In the genomic region with DNA sequence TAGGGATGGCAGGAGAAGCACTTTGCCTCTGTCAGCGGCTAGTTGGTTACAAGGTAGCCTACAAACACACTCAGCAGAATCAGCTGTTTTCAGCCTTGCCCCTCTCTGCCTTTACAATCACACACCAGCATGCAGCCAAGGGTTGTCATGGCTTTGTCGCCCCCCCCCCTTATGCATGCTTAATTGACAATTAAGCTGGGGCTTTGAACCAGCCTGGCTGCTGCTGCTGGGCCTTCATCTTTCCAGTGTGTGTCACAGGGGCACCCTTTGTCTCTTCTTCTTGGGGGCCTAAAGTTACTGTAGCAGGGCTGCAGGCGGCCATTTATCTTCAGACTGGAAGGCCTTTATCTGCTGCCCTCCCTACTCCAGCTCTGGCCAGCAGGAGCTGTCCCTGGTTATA, we compare ENCODE assay signal across 21 mouse cellular contexts. TPM values are rescaled to one million over a fixed set of nuclear protein-coding genes. Genes with fewer than 3 reads are reported as not detected.
DNase-seq lines count a peak whose midpoint lies in the region; ATAC-seq and TF ChIP-seq lines count a peak whose summit lies in the region.
"Had no signal": no experiment of that assay in that cellular context is flagged by ENCODE, and none has a peak within 500 bp of the region (broad histone marks: within the 10 kb centered on the region; RNA-seq: fewer than 3 reads in every experiment).

No protein-coding gene starts in this region.

- peak; percentile 58 for DNase-seq in forebrain, embryonic 11.5 days (ENCODE audit: low spot score)
- DNase-seq in forebrain, embryonic 14.5 days (ENCODE audit: low spot score), result no peak
- peak; percentile 15 for DNase-seq in midbrain, embryonic 14.5 days
- DNase-seq in brain, embryonic 14.5 days (ENCODE audit: low read depth), result peak; percentile 28
- peak; percentile 25 for DNase-seq in embryo, embryonic 9.5 days (ENCODE audit: extremely low spot score)
- no peak for DNase-seq in cerebellum, adult 11-12 months
- DNase-seq: adrenal gland, adult 8-10 months; B cell, adult 2 months; cerebellum, adult 18-20 months; cerebellum, adult 9-11 months; cerebellum, postnatal 36 days; gastrocnemius, adult 2 months; gastrocnemius, postnatal 25 days had no signal

- 26% methylated on average over 3 of the region's 3 CpGs for WGBS in forebrain, embryonic 11.5 days
- WGBS in forebrain, embryonic 14.5 days, result 16% methylated on average over 3 of the region's 3 CpGs
- WGBS in midbrain, embryonic 14.5 days, result 41% methylated on average over 3 of the region's 3 CpGs
- WGBS in midbrain, embryonic 15.5 days, result 29% methylated on average over 3 of the region's 3 CpGs
- 57% methylated on average over 3 of the region's 3 CpGs for WGBS in intestine, postnatal 0 days

- H3K4me3 ChIP-seq in forebrain, embryonic 11.5 days (ENCODE audit: low read depth, low read length), result no peak overlapping the region
- H3K4me3 ChIP-seq in forebrain, embryonic 14.5 days (ENCODE audit: low read depth, low read length), result no peak overlapping the region
- no peak overlapping the region for H3K4me3 ChIP-seq in midbrain, embryonic 14.5 days (replicated peaks; ENCODE audit: low read depth, low read length)
- H3K4me3 ChIP-seq in midbrain, embryonic 15.5 days, result no peak overlapping the region
- no peak overlapping the region for H3K4me3 ChIP-seq in intestine, postnatal 0 days (ENCODE audit: low read depth, low read length)
- H3K4me3 ChIP-seq: embryonic facial prominence, embryonic 13.5 days; forebrain, embryonic 13.5 days; gastrocnemius, adult 2 months; heart, embryonic 12.5 days had no signal

- no peak for TF ChIP-seq POLR2A in brain, embryonic 14.5 days (IDR thresholded peaks at IDR 0.05; ENCODE audit: borderline replicate concordance, extremely low read depth, insufficient read depth, insufficient read length, poor library complexity, severe bottlenecking)

- no peak for ATAC-seq in forebrain, embryonic 11.5 days (replicated peaks; ENCODE audit: low FRiP score)
- ATAC-seq in forebrain, embryonic 14.5 days, result no peak
- ATAC-seq in midbrain, embryonic 14.5 days (ENCODE audit: low FRiP score, low TSS enrichment), result no peak
- ATAC-seq in midbrain, embryonic 15.5 days (replicated peaks), result no peak
- ATAC-seq in intestine, postnatal 0 days, result no peak
- ATAC-seq: CD4-positive, CD25-positive, alpha-beta regulatory T cell, adult 4 months; forebrain, embryonic 13.5 days; hindbrain, embryonic 16.5 days had no signal

- no peak overlapping the region for H3K4me2 ChIP-seq in forebrain, embryonic 11.5 days (ENCODE audit: low read depth, low read length, severe bottlenecking)
- H3K4me2 ChIP-seq in forebrain, embryonic 14.5 days (ENCODE audit: low read length), result no peak overlapping the region
- H3K4me2 ChIP-seq in midbrain, embryonic 14.5 days (ENCODE audit: low read length), result no peak overlapping the region
- H3K4me2 ChIP-seq in midbrain, embryonic 15.5 days, result no peak overlapping the region
- H3K4me2 ChIP-seq in intestine, postnatal 0 days (replicated peaks; ENCODE audit: low read depth), result no peak overlapping the region
- H3K4me2 ChIP-seq: embryonic facial prominence, embryonic 13.5 days; forebrain, embryonic 13.5 days; heart, embryonic 12.5 days had no signal

- no peaks in the 10 kb centered on the region for H3K9me3 ChIP-seq in forebrain, embryonic 11.5 days (ENCODE audit: control insufficient read depth, low read length)
- no peaks in the 10 kb centered on the region for H3K9me3 ChIP-seq in forebrain, embryonic 14.5 days (replicated peaks; ENCODE audit: control insufficient read depth, low read length)
- no peaks in the 10 kb centered on the region for H3K9me3 ChIP-seq in midbrain, embryonic 14.5 days (ENCODE audit: control insufficient read depth, low read length)
- no peaks in the 10 kb centered on the region for H3K9me3 ChIP-seq in midbrain, embryonic 15.5 days
- no peaks in the 10 kb centered on the region for H3K9me3 ChIP-seq in intestine, postnatal 0 days (ENCODE audit: control insufficient read depth)
- H3K9me3 ChIP-seq: embryonic facial prominence, embryonic 13.5 days; forebrain, embryonic 13.5 days; G1E; heart, embryonic 12.5 days had no signal

- H3K27ac ChIP-seq in forebrain, embryonic 11.5 days (ENCODE audit: low read depth, low read length), result no peak overlapping the region
- H3K27ac ChIP-seq in forebrain, embryonic 14.5 days (ENCODE audit: low read depth, low read length), result no peak overlapping the region
- no peak overlapping the region for H3K27ac ChIP-seq in midbrain, embryonic 14.5 days (replicated peaks; ENCODE audit: low read depth, low read length)
- no peak overlapping the region for H3K27ac ChIP-seq in midbrain, embryonic 15.5 days
- no peak overlapping the region for H3K27ac ChIP-seq in intestine, postnatal 0 days (ENCODE audit: low read depth, low read length)
- H3K27ac ChIP-seq: embryonic facial prominence, embryonic 13.5 days; forebrain, embryonic 13.5 days; gastrocnemius, adult 2 months had no signal

- H3K9ac ChIP-seq in forebrain, embryonic 11.5 days (ENCODE audit: low read length), result no peak overlapping the region
- no peak overlapping the region for H3K9ac ChIP-seq in forebrain, embryonic 14.5 days (ENCODE audit: low read length)
- no peak overlapping the region for H3K9ac ChIP-seq in midbrain, embryonic 14.5 days (replicated peaks; ENCODE audit: low read length)
- H3K9ac ChIP-seq in midbrain, embryonic 15.5 days, result no peak overlapping the region
- no peak overlapping the region for H3K9ac ChIP-seq in intestine, postnatal 0 days (ENCODE audit: low read depth, low read length)
- H3K9ac ChIP-seq: embryonic facial prominence, embryonic 13.5 days; forebrain, embryonic 13.5 days; heart, embryonic 12.5 days had no signal

- TF ChIP-seq CTCF in brain, embryonic 14.5 days (IDR thresholded peaks at IDR 0.05; ENCODE audit: borderline replicate concordance, extremely low read depth, insufficient read depth, insufficient read length), result no peak
- no peak for TF ChIP-seq CTCF in intestine, postnatal 0 days (IDR thresholded peaks at IDR 0.05; ENCODE audit: low read depth)

- no peaks in the 10 kb centered on the region for H3K27me3 ChIP-seq in forebrain, embryonic 11.5 days (ENCODE audit: control insufficient read depth, insufficient read depth, low read length)
- no peaks in the 10 kb centered on the region for H3K27me3 ChIP-seq in forebrain, embryonic 14.5 days (replicated peaks; ENCODE audit: control insufficient read depth, insufficient read depth, low read length)
- peaks cover 19% of the 10 kb centered on the region for H3K27me3 ChIP-seq in midbrain, embryonic 14.5 days (ENCODE audit: control insufficient read depth, insufficient read depth, low read length)
- H3K27me3 ChIP-seq in midbrain, embryonic 15.5 days (replicated peaks), result peaks cover 17% of the 10 kb centered on the region
- no peaks in the 10 kb centered on the region for H3K27me3 ChIP-seq in intestine, postnatal 0 days (replicated peaks; ENCODE audit: control insufficient read depth, insufficient read depth, low read length)

- H3K36me3 ChIP-seq in forebrain, embryonic 11.5 days (ENCODE audit: control insufficient read depth, insufficient read depth, low read length), result no peaks in the 10 kb centered on the region
- H3K36me3 ChIP-seq in forebrain, embryonic 14.5 days (ENCODE audit: control insufficient read depth, insufficient read depth, low read length), result no peaks in the 10 kb centered on the region
- H3K36me3 ChIP-seq in midbrain, embryonic 14.5 days (ENCODE audit: control insufficient read depth, insufficient read depth, low read length), result no peaks in the 10 kb centered on the region
- H3K36me3 ChIP-seq in midbrain, embryonic 15.5 days (replicated peaks), result no peaks in the 10 kb centered on the region
- 0 out of 2 replicates have a peak, but pooled peaks cover 4% of the 10 kb centered on the region for H3K36me3 ChIP-seq in intestine, postnatal 0 days (ENCODE audit: control insufficient read depth, insufficient read depth)
- H3K36me3 ChIP-seq: embryonic facial prominence, embryonic 13.5 days; G1E; heart, embryonic 12.5 days had no signal

- H3K4me1 ChIP-seq in forebrain, embryonic 11.5 days (replicated peaks; ENCODE audit: control insufficient read depth, insufficient read depth, low read length), result 0 out of 2 replicates have a peak, but pooled peaks cover 2% of the 10 kb centered on the region
- H3K4me1 ChIP-seq in forebrain, embryonic 14.5 days (ENCODE audit: control insufficient read depth, insufficient read depth, low read length), result peaks cover 4% of the 10 kb centered on the region; the same call in 1 of the 2 replicates
- H3K4me1 ChIP-seq in midbrain, embryonic 14.5 days (ENCODE audit: control insufficient read depth, insufficient read depth, low read length), result no peaks in the 10 kb centered on the region
- H3K4me1 ChIP-seq in midbrain, embryonic 15.5 days, result no peaks in the 10 kb centered on the region
- H3K4me1 ChIP-seq in intestine, postnatal 0 days (replicated peaks; ENCODE audit: control insufficient read depth, insufficient read depth, low read length), result 0 out of 2 replicates have a peak, but pooled peaks cover 3% of the 10 kb centered on the region
- H3K4me1 ChIP-seq: embryonic facial prominence, embryonic 13.5 days had no signal

RNA-seq across cellular contexts. Expression of a gene that starts 17.7 kb away (rescaled TPM):
- polyA plus RNA-seq in forebrain, embryonic 11.5 days (2014; fragmentation: Nextera tagmentation; extraction: Ambion mirVana), result not detected in 2 replicates
- polyA plus RNA-seq in forebrain, embryonic 14.5 days (2014; fragmentation: Nextera tagmentation; extraction: Ambion mirVana), result 0.09 and 0.14 TPM in 2 replicates
- polyA plus RNA-seq in midbrain, embryonic 14.5 days (2014; fragmentation: Nextera tagmentation; extraction: Ambion mirVana), result 0.12 TPM in 2 replicates
- 0.15 TPM in 1 of 2 replicates, not detected in the other for polyA plus RNA-seq in midbrain, embryonic 15.5 days (2015; fragmentation: Nextera tagmentation; extraction: Ambion mirVana)
- 0.13 and 0.19 TPM in 2 replicates for polyA plus RNA-seq in brain, embryonic 14.5 days (2012; rRNA removed)
- 12.0 and 13.2 TPM in 2 replicates for polyA plus RNA-seq in intestine, postnatal 0 days (2015; fragmentation: Nextera tagmentation; extraction: Ambion mirVana)
- polyA plus RNA-seq: CD4-positive, CD25-positive, alpha-beta regulatory T cell, adult 4 months; embryonic facial prominence, embryonic 13.5 days; forebrain, embryonic 13.5 days; G1E had no signal

Comparison
In these comparisons a context has a peak if more than half of its experiments do, and no peak if none do; other contexts are left out.
1. DNase-seq: peak in forebrain, embryonic 11.5 days (single experiment), midbrain, embryonic 14.5 days (single experiment), brain, embryonic 14.5 days (single experiment) and embryo, embryonic 9.5 days (single experiment); none in forebrain, embryonic 14.5 days (single experiment) and cerebellum, adult 11-12 months (single experiment).
2. RNA of a gene that starts 17.7 kb away (polyA plus RNA-seq): 12.0 to 13.2 TPM in intestine, postnatal 0 days; 0.13 to 0.19 TPM in brain, embryonic 14.5 days, 0.15 TPM in midbrain, embryonic 15.5 days, 0.09 to 0.14 TPM in forebrain, embryonic 14.5 days, 0.12 TPM in midbrain, embryonic 14.5 days and not detected in forebrain, embryonic 11.5 days; every median in the first group is over 10 times any median in the second.